Mouse (Mus musculus) stomach, postnatal 0 days (tissue): ENCODE measurements at regions not wholly inside any gene's neighbourhood (a gene's known extent, or its start where the extent isn't known, plus 50 kb on each side); places are given as distances from the start of the nearest gene placed in this dataset.

Source experiments
- CTCF ChIP-seq: IDR thresholded peaks from 2 replicates; pipeline ENCODE4 v1.5.1; 2016; ENCODE audit warnings: antibody characterized with exemption, low read depth, mild to moderate bottlenecking, moderate library complexity
- EP300 ChIP-seq: optimal IDR thresholded peaks from 2 replicates; pipeline ENCODE3; 2016; ENCODE audit warnings: antibody characterized with exemption

- TF ChIP-seq CTCF, result no peak
- TF ChIP-seq EP300, result no peak
Measured at GRCm38 (mm10) chr13:30065520-30065919, 70.8 kb upstream of the Mboat1 start.
